Mouse (Mus musculus) liver, embryonic 12.5 days (tissue): ENCODE data around the gene Nln. TPM values are rescaled to one million over a fixed set of nuclear protein-coding genes. Genes with fewer than 3 reads are reported as not detected.
A peak's percentile ranks its signal among the peaks of the same experiment; 100 is the strongest.

Experiments
- ATAC-seq: fragments of 200-750 bp; cut with Nextera tagmentation; 2 replicates; pipeline ENCODE4 v1.8.0; 2017; ENCODE audit warnings: moderate number of reproducible peaks, mild to moderate bottlenecking, moderate library complexity
- H3K27ac ChIP-seq: fragments of 300-500 bp; sonication (generic); 2 replicates; pipeline ENCODE4 v1.5.1; 2016; ENCODE audit warnings: mild to moderate bottlenecking
- H3K27me3 ChIP-seq: fragments of 300-500 bp; sonication (generic); replicated peaks from 2 replicates; pipeline ENCODE4 v1.6.1; 2016; ENCODE audit warnings: mild to moderate bottlenecking, moderate library complexity
- H3K36me3 ChIP-seq: fragments of 300-500 bp; sonication (generic); 2 replicates; pipeline ENCODE4 v1.6.1; 2016; ENCODE audit warnings: mild to moderate bottlenecking, moderate library complexity
- H3K4me1 ChIP-seq: fragments of 300-500 bp; sonication (generic); 2 replicates; pipeline ENCODE4 v1.6.1; 2016
- H3K4me2 ChIP-seq: fragments of 300-500 bp; sonication (generic); 2 replicates; pipeline ENCODE4 v1.6.1; 2016; ENCODE audit warnings: mild to moderate bottlenecking, moderate library complexity
- H3K4me3 ChIP-seq: fragments of 300-500 bp; sonication (generic); 2 replicates; pipeline ENCODE4 v1.5.1; 2016; ENCODE audit warnings: mild to moderate bottlenecking, moderate library complexity
- H3K9ac ChIP-seq: fragments of 300-500 bp; sonication (generic); 2 replicates; pipeline ENCODE4 v1.6.1; 2016; ENCODE audit warnings: mild to moderate bottlenecking, moderate library complexity
- H3K9me3 ChIP-seq: fragments of 300-500 bp; sonication (generic); replicated peaks from 2 replicates; pipeline ENCODE4 v1.6.1; 2016; ENCODE audit warnings: mild to moderate bottlenecking, moderate library complexity
- WGBS: fragments of 180-500 bp; shearing (Covaris S2); methylation state at CpG from one replicate; pipeline ENCODE4 v1.1.7; 2016; ENCODE audit not compliant: insufficient replicate concordance; 5-methylcytosine and 5-hydroxymethylcytosine counted together
- polyA plus RNA-seq: library from polyadenylated mRNA; unstranded; fragments of >200 nt; fragmentation: Nextera tagmentation; extraction: Ambion mirVana; gene quantifications from 2 replicates; pipeline ENCODE4 v1.2.1, GENCODE M21; 2016

The Nln gene
- polyA plus RNA-seq, 1 experiment from 2014 or later, result 13.1 TPM

DNA sequence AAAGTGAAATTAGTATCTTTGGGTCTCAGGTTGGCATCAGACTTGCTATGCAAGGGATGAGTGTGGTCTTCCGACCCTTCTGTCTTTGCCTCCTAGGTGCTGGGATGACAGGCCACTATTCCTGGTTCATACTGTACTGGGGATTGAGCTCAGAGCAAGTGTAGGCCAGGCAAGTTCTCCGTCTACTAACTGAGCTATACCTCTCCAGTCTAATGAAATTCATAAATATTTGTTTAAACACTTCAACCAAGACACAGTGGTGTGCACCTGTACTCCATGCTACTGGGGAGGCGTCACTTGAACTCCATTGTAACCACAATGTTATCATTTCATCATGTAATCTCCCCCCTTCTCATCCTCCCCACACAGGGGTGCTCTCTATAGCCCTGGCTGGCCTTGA is 82.9 kb downstream of the Nln start:
- Histone ChIP-seq H3K36me3 (no peaks in the 10 kb centered on the region; the same call in 1 of the 2 replicates), H3K9ac (no peak overlapping the region), H3K4me1 (peaks cover 26% of the 10 kb centered on the region), H3K9me3 (no peaks in the 10 kb centered on the region), H3K27me3 (no peaks in the 10 kb centered on the region), H3K4me2 (no peak overlapping the region), H3K27ac (no peak overlapping the region), H3K4me3 (no peak overlapping the region)
- 66% methylated on average over 3 of the region's 3 CpGs for WGBS
- ATAC-seq, result no peak

DNA sequence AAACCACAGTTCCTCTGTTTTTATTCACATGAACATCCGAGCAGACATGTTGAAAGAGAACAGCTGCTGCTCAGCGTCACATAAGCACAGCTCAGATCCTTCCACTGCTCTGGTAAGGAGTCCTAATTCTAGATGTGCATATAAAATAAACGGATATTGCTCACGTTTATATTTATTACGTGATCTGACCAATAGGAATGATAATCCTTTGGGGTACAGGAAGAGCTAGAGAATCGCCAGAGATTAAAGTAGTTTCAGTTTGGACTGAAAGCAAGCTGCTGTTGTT is 83.8 kb downstream of the Nln start:
- Histone ChIP-seq H3K4me3 (no peak overlapping the region), H3K4me2 (no peak overlapping the region), H3K9me3 (no peaks in the 10 kb centered on the region), H3K9ac (no peak overlapping the region), H3K36me3 (peaks cover 2% of the 10 kb centered on the region; the same call in 1 of the 2 replicates), H3K4me1 (peaks cover 26% of the 10 kb centered on the region), H3K27me3 (no peaks in the 10 kb centered on the region), H3K27ac (no peak overlapping the region)
- 66% methylated on average over 6 of the region's 6 CpGs for WGBS
- no peak for ATAC-seq

DNA sequence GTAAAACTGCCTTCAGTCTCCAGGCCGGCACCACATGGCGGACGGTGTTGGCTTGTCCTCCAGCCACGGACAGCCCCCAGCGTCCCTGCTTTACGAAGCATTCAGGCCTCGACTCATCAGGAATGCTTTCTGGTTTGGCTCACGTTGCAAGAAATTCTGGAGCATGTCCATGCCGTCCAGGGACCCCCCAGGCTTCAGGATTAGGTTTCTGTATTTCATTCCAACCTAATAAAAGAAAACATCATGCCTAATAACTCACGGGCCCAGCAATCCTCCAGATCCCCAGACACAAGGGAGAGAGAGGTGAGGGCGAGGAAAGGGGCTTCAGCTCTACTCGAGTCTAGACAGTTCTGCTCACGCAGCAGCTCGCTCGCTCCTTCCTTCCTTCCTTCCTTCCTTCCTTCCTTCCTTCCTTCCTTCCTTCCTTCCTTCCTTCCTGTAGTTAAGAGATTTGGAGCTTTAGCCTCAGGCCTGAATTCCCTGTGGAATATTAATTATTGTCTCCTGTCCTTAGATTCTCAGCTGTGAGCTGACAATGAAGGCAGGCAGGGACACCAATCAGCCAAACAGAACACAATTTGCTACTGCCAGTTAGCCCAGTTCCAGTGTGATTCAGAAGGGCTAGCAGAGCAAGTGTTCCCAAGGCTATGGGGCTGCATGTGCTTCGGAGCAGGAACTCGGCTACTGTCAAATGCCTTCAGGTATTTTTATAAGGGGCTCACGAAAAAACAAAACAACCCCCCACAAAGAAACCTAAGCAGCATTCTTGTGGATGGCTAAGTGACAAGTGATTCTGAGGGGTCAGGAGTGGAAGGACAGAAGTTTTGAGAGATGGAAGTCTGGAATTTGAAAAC is 84.3 kb downstream of the Nln start:
- Histone ChIP-seq H3K9me3 (0 out of 2 replicates have a peak, but pooled peaks cover 3% of the 10 kb centered on the region), H3K4me1 (peaks cover 23% of the 10 kb centered on the region), H3K9ac (no peak overlapping the region), H3K27ac (0 out of 2 replicates have a peak overlapping the region, but pooled peaks have one; percentile 1), H3K4me2 (no peak overlapping the region), H3K4me3 (no peak overlapping the region), H3K27me3 (no peaks in the 10 kb centered on the region), H3K36me3 (peaks cover 6% of the 10 kb centered on the region; the same call in 1 of the 2 replicates)
- ATAC-seq, result no peak
- 74% methylated on average over 18 of the region's 18 CpGs for WGBS

DNA sequence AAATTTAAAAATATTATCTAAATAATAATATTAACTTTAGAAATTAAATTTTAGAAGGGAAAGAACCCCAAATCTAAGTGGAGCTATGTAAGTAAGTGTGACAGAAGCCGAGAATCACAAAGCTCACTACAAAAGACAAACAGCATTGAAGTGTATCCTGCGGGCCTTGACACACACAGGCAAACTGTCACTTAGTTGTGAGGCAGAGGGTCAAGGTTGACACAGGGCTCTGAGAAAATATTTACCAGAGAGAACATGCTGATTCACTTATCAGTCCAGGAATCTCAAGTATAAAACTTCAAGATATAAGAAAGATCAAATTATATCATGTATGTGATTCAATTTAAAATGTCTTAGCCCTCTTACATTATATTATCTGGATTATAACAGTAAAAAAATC is 85.1 kb downstream of the Nln start:
- no peak for ATAC-seq
- WGBS, result 73% methylated on average over 2 of the region's 2 CpGs
- H3K4me1 ChIP-seq, result peaks cover 15% of the 10 kb centered on the region
- 0 out of 2 replicates have a peak, but pooled peaks cover 4% of the 10 kb centered on the region for H3K9me3 ChIP-seq
- H3K4me3 ChIP-seq, result no peak overlapping the region
- no peak overlapping the region for H3K9ac ChIP-seq
- no peak overlapping the region for H3K4me2 ChIP-seq
- H3K36me3 ChIP-seq, result peaks cover 9% of the 10 kb centered on the region; the same call in 1 of the 2 replicates
- no peak overlapping the region for H3K27ac ChIP-seq
- no peaks in the 10 kb centered on the region for H3K27me3 ChIP-seq

DNA sequence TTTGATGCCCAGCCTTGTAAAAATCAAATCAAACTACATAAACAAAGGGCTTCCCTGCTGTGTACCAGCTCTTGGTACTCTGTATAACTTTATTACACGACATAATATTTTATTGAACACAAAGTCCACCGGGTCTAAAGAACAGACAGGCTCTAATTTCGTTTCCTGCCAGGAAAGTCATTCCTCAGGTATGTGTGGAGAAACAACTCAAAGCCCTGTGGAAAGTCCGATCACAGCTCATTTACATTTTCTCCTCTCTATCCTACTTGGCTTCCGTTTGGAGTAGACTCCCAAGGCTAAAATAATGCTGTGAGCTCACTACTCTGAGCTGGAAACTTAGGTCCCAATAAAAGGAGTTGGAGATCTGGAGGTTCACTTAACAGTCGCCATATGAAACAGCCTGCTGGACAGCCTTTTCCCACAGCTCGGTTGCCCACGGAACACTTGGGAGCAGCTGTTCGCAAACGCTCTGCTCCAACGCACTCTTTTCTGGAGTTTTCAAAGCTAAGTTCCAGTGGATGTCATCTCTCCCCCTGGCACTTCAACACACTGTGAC is 86.0 kb downstream of the Nln start:
- 74% methylated on average over 11 of the region's 11 CpGs for WGBS
- Histone ChIP-seq H3K36me3 (peaks cover 9% of the 10 kb centered on the region; the same call in 1 of the 2 replicates), H3K9ac (no peak overlapping the region), H3K4me3 (no peak overlapping the region), H3K9me3 (0 out of 2 replicates have a peak, but pooled peaks cover 4% of the 10 kb centered on the region), H3K27me3 (no peaks in the 10 kb centered on the region), H3K27ac (no peak overlapping the region), H3K4me1 (0 out of 2 replicates have a peak, but pooled peaks cover 11% of the 10 kb centered on the region), H3K4me2 (no peak overlapping the region)
- no peak for ATAC-seq

DNA sequence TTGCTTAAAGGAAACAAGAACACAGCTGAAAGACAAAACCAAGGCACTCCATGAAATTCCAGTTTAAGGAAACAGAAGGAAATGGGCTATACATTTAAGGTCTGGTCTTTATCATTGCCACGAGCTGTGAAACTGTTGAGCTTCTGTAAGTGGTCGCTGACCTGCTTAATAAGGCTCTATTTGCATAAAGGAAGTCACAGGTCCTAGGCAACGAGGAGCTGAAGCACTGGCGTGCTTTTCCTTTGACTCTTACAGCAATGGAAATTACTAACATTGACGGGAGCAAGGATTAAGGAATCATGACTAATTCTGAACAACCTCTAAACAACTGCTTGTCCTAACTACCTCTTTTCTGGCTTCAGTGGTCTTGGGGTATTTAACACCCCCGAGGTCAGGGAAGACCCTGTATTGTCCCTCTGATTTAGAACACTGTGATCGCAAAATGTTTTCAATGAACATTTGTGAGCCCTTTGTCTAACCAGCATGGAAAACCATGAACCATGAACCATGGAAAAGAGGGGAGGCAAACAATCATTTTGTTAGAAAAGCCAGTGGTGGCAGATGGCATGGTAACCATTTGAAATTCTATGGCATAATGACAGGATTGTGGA is 90.8 kb downstream of the Nln start:
- Histone ChIP-seq H3K4me3 (no peak overlapping the region), H3K9me3 (0 out of 2 replicates have a peak, but pooled peaks cover 4% of the 10 kb centered on the region), H3K4me1 (no peaks in the 10 kb centered on the region), H3K36me3 (peaks cover 9% of the 10 kb centered on the region; the same call in 1 of the 2 replicates), H3K27me3 (no peaks in the 10 kb centered on the region), H3K27ac (no peak overlapping the region), H3K9ac (no peak overlapping the region), H3K4me2 (no peak overlapping the region)
- WGBS, result 68% methylated on average over 7 of the region's 7 CpGs
- ATAC-seq, result no peak

DNA sequence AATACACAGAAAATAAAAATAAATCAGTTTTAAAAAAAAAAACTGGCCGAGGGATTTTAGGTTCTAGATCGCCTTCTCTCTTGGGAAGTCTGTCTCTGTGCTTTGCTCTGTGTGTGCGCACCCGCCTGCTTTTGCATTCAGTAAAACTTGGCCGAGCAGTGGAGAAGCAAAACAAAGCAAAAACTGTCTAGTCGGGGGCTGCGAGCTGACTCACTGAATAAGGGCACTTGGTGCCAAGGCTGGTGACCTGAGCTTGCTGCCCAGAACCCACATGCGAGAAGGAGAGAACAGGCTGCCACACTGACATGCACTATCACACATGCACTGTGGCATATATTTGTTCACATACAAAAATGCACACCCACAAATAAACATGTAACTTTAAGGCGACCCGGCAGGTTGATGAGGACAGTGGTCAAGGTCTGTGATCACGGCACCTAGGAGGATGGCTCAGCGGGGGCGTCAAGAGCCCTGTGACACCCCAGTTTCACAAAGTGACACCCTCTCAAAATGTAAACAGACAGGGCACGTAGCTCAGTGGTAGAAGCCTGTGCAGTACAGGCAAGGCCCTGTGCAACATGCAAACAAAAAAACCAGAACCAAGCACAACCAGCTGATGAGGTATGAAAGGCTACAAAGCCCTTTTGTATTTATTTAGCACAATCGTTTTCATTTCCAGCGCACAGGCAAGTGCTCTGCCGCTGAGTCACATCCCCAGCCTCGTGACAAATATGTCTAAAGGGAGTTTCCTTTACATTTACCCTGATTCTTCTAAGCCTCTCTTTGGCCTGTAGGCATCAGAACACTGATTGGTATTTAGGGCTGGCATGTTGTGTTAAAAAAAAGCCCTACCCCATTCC is 93.9 kb downstream of the Nln start:
- ATAC-seq, result no peak

DNA sequence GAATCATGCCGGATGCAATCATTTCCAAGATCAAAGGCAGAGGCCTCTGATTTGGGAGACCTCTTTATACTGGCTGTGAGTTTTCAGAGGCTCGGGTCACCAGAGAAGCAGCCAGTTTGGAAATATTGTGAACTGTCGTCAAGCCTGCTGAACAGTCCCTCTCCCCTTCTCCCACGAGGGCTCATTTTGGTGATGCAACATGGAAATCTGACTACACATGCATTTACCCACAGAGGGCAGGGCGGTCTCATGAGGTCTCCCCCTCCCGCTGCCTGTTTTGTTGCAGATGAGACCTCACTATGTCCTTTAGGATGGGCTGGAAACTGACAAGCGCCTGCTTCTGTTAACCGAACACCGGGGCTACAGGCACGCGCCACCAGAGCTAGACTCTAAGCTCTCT is 95.4 kb downstream of the Nln start:
- Histone ChIP-seq H3K9me3 (no peaks in the 10 kb centered on the region), H3K4me3 (no peak overlapping the region), H3K9ac (no peak overlapping the region), H3K27me3 (no peaks in the 10 kb centered on the region), H3K36me3 (no peaks in the 10 kb centered on the region), H3K4me2 (no peak overlapping the region), H3K27ac (no peak overlapping the region), H3K4me1 (no peaks in the 10 kb centered on the region)
- 76% methylated on average over 11 of the region's 11 CpGs for WGBS
- ATAC-seq, result no peak

More for the DNA sequence above, 93.9 kb downstream of the Nln start:
- 79% methylated on average over 18 of the region's 18 CpGs for WGBS
- Histone ChIP-seq H3K4me2 (no peak overlapping the region), H3K27ac (no peak overlapping the region), H3K36me3 (0 out of 2 replicates have a peak, but pooled peaks cover 5% of the 10 kb centered on the region), H3K27me3 (no peaks in the 10 kb centered on the region), H3K4me1 (no peaks in the 10 kb centered on the region), H3K9me3 (0 out of 2 replicates have a peak, but pooled peaks cover 4% of the 10 kb centered on the region), H3K4me3 (no peak overlapping the region), H3K9ac (no peak overlapping the region)

DNA sequence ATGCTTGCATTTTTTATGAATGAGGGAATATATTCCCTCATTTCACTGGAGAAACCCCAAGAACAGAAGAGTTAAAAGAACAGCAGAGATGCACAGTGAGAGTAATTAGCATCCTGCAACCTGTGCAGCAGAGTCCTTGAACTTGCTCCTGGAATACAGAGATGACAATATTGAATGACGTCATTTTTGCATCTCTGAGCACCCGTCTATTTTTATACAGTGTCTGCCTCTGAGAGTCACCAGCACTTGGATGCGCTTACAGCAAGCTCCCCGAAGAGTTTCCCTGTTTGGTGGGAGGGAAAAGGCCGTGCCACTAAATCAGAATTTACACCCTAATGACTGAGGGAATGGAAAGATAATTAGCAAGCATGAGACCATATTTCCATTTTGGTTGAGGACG is 96.0 kb downstream of the Nln start:
- Histone ChIP-seq H3K4me1 (no peaks in the 10 kb centered on the region), H3K9ac (no peak overlapping the region), H3K27me3 (no peaks in the 10 kb centered on the region), H3K4me2 (no peak overlapping the region), H3K9me3 (no peaks in the 10 kb centered on the region), H3K36me3 (no peaks in the 10 kb centered on the region), H3K4me3 (no peak overlapping the region), H3K27ac (no peak overlapping the region)
- no peak for ATAC-seq
- 72% methylated on average over 6 of the region's 6 CpGs for WGBS

DNA sequence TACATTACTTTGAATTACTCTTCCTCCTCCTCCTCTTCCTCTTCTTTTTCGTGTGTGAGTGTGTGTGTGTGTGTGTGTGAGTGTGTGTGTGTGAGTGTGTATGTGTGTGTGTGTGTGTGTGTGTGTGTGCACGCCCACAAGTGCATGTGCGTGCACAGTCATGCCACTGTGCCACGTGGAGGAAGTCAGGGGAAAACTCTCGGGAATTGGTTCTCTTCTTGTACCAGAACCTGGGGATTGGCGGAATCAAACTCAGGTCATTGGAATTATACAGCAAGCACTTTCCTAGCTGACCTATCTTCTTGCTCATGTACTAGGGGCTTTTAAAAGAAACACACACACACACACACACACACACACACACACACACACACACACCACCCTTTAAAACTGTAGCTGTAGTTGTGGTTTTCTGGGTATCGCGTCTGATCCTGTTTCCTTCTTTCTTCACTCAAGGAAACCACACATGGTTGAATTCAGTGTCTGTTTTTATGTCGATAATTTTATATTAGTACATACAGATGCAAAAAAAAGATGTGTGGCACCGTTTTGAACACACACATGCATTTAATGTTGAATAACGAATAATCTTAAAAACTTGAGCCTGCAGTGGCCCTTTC is 97.1 kb downstream of the Nln start:
- WGBS, result 42% methylated on average over 11 of the region's 11 CpGs
- Histone ChIP-seq H3K27ac (no peak overlapping the region), H3K27me3 (no peaks in the 10 kb centered on the region), H3K36me3 (no peaks in the 10 kb centered on the region), H3K4me2 (no peak overlapping the region), H3K9me3 (no peaks in the 10 kb centered on the region), H3K4me3 (no peak overlapping the region), H3K4me1 (no peaks in the 10 kb centered on the region), H3K9ac (no peak overlapping the region)
- ATAC-seq, result no peak

DNA sequence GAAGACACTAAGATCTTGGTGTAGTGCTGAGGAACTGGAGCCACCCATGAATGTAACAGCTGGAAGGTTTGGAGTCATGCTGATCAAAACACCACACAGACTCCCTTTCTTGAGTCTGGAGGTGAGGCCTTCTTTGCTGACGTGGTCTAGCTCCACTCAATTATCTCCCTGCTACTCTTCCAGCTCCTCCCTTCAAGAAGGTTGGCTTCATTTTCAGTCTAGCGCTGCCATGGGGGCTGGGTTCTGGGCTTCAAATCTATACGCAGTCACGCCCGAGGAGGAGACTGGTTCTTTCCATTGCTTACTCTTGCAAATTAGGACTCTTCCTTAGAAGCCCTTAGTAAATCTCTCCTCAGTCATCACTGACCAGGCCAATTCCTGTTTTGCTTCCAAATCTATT is 98.1 kb downstream of the Nln start:
- Histone ChIP-seq H3K4me1 (no peaks in the 10 kb centered on the region), H3K4me3 (no peak overlapping the region), H3K9me3 (no peaks in the 10 kb centered on the region), H3K4me2 (no peak overlapping the region), H3K27ac (no peak overlapping the region), H3K36me3 (no peaks in the 10 kb centered on the region), H3K9ac (no peak overlapping the region), H3K27me3 (no peaks in the 10 kb centered on the region)
- WGBS, result 71% methylated on average over 5 of the region's 5 CpGs
- no peak for ATAC-seq
